Mouse (Mus musculus) hindbrain, postnatal 0 days (tissue): ENCODE data around the gene Bphl. TPM values are rescaled to one million over a fixed set of nuclear protein-coding genes. Genes with fewer than 3 reads are reported as not detected.
"Not testable (repeated sequence)": the region's sequence is repeated elsewhere in the genome, so short reads cannot be mapped to it uniquely, and the experiment has no call there.

ENCODE experiments used
- ATAC-seq: fragments of 200-750 bp; cut with Nextera tagmentation; 2 replicates; pipeline ENCODE4 v1.8.0; 2017; ENCODE audit warnings: mild to moderate bottlenecking, moderate TSS enrichment, moderate library complexity
- DNase-seq: peaks from one replicate; pipeline ENCODE4 v3.0.0-alpha.2; 2015; ENCODE audit warnings: low spot score
- H3K27ac ChIP-seq: fragments of 300-500 bp; sonication (generic); 2 replicates; pipeline ENCODE4 v1.5.1; 2014; ENCODE audit warnings: mild to moderate bottlenecking
- H3K27me3 ChIP-seq: fragments of 300-500 bp; sonication (generic); 2 replicates; pipeline ENCODE4 v1.6.1; 2014; ENCODE audit warnings: low read length, mixed read lengths; ENCODE audit not compliant: insufficient read depth
- H3K36me3 ChIP-seq: fragments of 300-500 bp; sonication (generic); 2 replicates; pipeline ENCODE4 v1.6.1; 2014; ENCODE audit warnings: low read length, mixed read lengths; ENCODE audit not compliant: insufficient read depth
- H3K4me1 ChIP-seq: fragments of 300-500 bp; sonication (generic); 2 replicates; pipeline ENCODE4 v1.6.1; 2014; ENCODE audit warnings: antibody characterized with exemption, low read length, mixed read lengths; ENCODE audit not compliant: insufficient read depth
- H3K4me2 ChIP-seq: fragments of 300-500 bp; sonication (generic); 2 replicates; pipeline ENCODE4 v1.6.1; 2014; ENCODE audit warnings: low read depth, mild to moderate bottlenecking, low read length, moderate library complexity, mixed read lengths
- H3K4me3 ChIP-seq: fragments of 300-500 bp; sonication (generic); 2 replicates; pipeline ENCODE4 v1.5.1; 2014; ENCODE audit warnings: low read length
- H3K9ac ChIP-seq: fragments of 300-500 bp; sonication (generic); replicated peaks from 2 replicates; pipeline ENCODE4 v1.6.1; 2014; ENCODE audit warnings: mild to moderate bottlenecking, low read length, moderate library complexity, mixed read lengths
- H3K9me3 ChIP-seq: fragments of 300-500 bp; sonication (generic); 2 replicates; pipeline ENCODE4 v1.6.1; 2016; ENCODE audit warnings: low read length, mixed read lengths
- CTCF ChIP-seq: IDR thresholded peaks from 2 replicates; pipeline ENCODE4 v1.5.1; 2016; ENCODE audit warnings: antibody characterized with exemption, control low read depth, low read depth
- WGBS: fragments of 180-500 bp; shearing (Covaris S2); extraction: QIAGEN DNeasy Blood & Tissue Kit; methylation state at CpG from one replicate; pipeline ENCODE4 v1.1.7; 2014; 5-methylcytosine and 5-hydroxymethylcytosine counted together
- polyA plus RNA-seq: library from polyadenylated mRNA; unstranded; fragments of >200 nt; fragmentation: Nextera tagmentation; extraction: Ambion mirVana; gene quantifications from 2 replicates; pipeline ENCODE4 v1.2.1, GENCODE M21; 2015
- total RNA-seq: library from RNA; depleted of rRNA; stranded (reverse); fragments of >200 nt; gene quantifications from 2 replicates; pipeline ENCODE4 v1.2.3, GENCODE M21; 2014

Bphl gene
- total and polyA plus RNA-seq, 2 experiments from 2014 or later: 50.4 to 60.7 TPM

- Histone ChIP-seq H3K36me3 (0 out of 2 replicates have a peak, but pooled peaks cover 6% of the 10 kb centered on the region), H3K4me3 (no peak overlapping the region), H3K4me1 (no peaks in the 10 kb centered on the region), H3K9ac (no peak overlapping the region), H3K4me2 (no peak overlapping the region), H3K9me3 (no peaks in the 10 kb centered on the region), H3K27ac (no peak overlapping the region), H3K27me3 (no peaks in the 10 kb centered on the region)
- WGBS: 90% methylated on average over 10 of the region's 10 CpGs
- no peak for TF ChIP-seq CTCF
- ATAC-seq: no peak
- DNase-seq: no peak
Measured at GRCm38 (mm10) chr13:34062466-34062865, 25.1 kb downstream of the Bphl start.

GRCm38 (mm10) chr13:34066351-34066750 lies 29.0 kb downstream of the Bphl start:
- WGBS: 52% methylated on average over 1 of the region's 1 CpGs
- peak; percentile 42 for DNase-seq

DNA sequence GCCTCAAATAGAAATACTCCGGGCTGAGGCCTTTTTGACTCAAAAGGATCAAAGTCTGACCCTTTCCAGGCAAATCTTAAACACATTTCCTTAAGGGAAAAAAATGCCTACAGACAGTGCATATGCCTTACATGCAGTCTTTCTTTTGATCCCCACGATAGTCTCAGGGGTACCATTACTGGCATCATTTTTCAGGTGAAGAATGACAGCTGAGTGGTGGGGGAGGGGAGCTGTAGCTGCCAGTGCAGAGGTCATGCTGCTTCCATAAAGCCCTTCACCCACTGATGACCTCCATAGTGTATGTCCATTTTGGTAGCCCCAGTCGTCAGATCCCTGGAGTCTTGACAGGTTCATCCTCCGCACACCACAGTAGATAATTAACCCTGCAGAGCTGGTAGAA lies 32.9 kb downstream of the Bphl start:
- no peak for TF ChIP-seq CTCF
- Histone ChIP-seq H3K4me3 (no peak overlapping the region), H3K36me3 (no peaks in the 10 kb centered on the region; the same call in 1 of the 2 replicates), H3K27ac (no peak overlapping the region), H3K9ac (no peak overlapping the region), H3K4me1 (no peaks in the 10 kb centered on the region), H3K27me3 (no peaks in the 10 kb centered on the region), H3K4me2 (no peak overlapping the region), H3K9me3 (no peaks in the 10 kb centered on the region)
- no peak for DNase-seq
- 65% methylated on average over 4 of the region's 4 CpGs for WGBS
- no peak for ATAC-seq

More at GRCm38 (mm10) chr13:34066351-34066750, 29.0 kb downstream of the Bphl start:
- H3K4me2 ChIP-seq: no peak overlapping the region
- no peak overlapping the region for H3K27ac ChIP-seq
- no peak for ATAC-seq
- H3K4me1 ChIP-seq: no peaks in the 10 kb centered on the region
- H3K9ac ChIP-seq: no peak overlapping the region
- H3K4me3 ChIP-seq: no peak overlapping the region
- H3K27me3 ChIP-seq: no peaks in the 10 kb centered on the region
- H3K36me3 ChIP-seq: 0 out of 2 replicates have a peak, but pooled peaks cover 2% of the 10 kb centered on the region
- H3K9me3 ChIP-seq: no peaks in the 10 kb centered on the region
- 0 out of 2 replicates have a peak, but pooled peaks have one; percentile 11 for TF ChIP-seq CTCF

- Histone ChIP-seq H3K4me3 (no peak overlapping the region), H3K4me1 (no peaks in the 10 kb centered on the region), H3K36me3 (no peaks in the 10 kb centered on the region; the same call in 1 of the 2 replicates), H3K9ac (no peak overlapping the region), H3K4me2 (no peak overlapping the region), H3K27me3 (no peaks in the 10 kb centered on the region), H3K9me3 (no peaks in the 10 kb centered on the region), H3K27ac (no peak overlapping the region)
- DNase-seq (no peak), ATAC-seq (no peak)
- TF ChIP-seq CTCF: no peak
- WGBS: 78% methylated on average over 6 of the region's 6 CpGs
Measured at GRCm38 (mm10) chr13:34071836-34072235, 34.4 kb downstream of the Bphl start.

GRCm38 (mm10) chr13:34072847-34073246 lies 35.5 kb downstream of the Bphl start:
- Histone ChIP-seq H3K4me2 (no peak overlapping the region), H3K27me3 (no peaks in the 10 kb centered on the region), H3K36me3 (no peaks in the 10 kb centered on the region; the same call in 1 of the 2 replicates), H3K9me3 (no peaks in the 10 kb centered on the region), H3K9ac (no peak overlapping the region), H3K27ac (no peak overlapping the region), H3K4me1 (no peaks in the 10 kb centered on the region), H3K4me3 (no peak overlapping the region)
- no peak for ATAC-seq
- no peak for TF ChIP-seq CTCF
- no peak for DNase-seq
- 59% methylated on average over 3 of the region's 3 CpGs for WGBS

GRCm38 (mm10) chr13:34074441-34074840 lies 37.0 kb downstream of the Bphl start:
- not testable (repeated sequence) for H3K4me2 ChIP-seq, H3K36me3 ChIP-seq, DNase-seq, H3K9me3 ChIP-seq, H3K4me3 ChIP-seq, ATAC-seq, H3K27ac ChIP-seq, H3K4me1 ChIP-seq, H3K9ac ChIP-seq, H3K27me3 ChIP-seq
- 90% methylated on average over 9 of the region's 17 CpGs for WGBS

DNA sequence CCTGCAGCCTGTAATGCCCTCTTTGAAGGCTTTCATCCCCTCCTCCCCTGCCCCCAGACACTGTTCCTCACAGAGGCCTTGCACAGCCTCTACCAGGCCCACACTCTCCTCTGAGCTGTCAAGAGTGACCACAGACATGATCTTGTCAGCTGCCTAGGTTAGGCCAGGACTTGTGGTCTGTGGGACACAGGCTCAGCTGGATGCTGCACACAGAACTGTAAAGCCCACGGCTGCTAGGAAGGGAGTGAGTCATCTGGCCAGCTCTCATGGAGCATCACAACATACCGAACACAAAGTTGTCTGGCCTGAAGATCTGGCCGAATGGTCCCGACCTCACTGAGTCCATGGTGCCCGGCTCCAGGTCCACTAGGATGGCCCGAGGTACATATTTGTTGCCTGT lies 38.5 kb downstream of the Bphl start:
- peak overlapping the region; percentile 91 for H3K4me3 ChIP-seq
- peak overlapping the region; percentile 96 for H3K27ac ChIP-seq
- 53% methylated on average over 6 of the region's 6 CpGs for WGBS
- H3K9me3 ChIP-seq, H3K4me1 ChIP-seq, ATAC-seq, DNase-seq, H3K36me3 ChIP-seq, H3K27me3 ChIP-seq: not testable (repeated sequence)
- H3K9ac ChIP-seq: peak overlapping the region; percentile 97; the same call in 1 of the 2 replicates
- peak overlapping the region; percentile 78 for H3K4me2 ChIP-seq
